Mouse (Mus musculus): ENCODE results near the gene Fcho1. TPM values are rescaled to one million over a fixed set of nuclear protein-coding genes. Genes with fewer than 3 reads are reported as not detected.
A peak's percentile ranks its signal among the peaks of the same experiment; 100 is the strongest.
"Not testable (repeated sequence)": the region's sequence is repeated elsewhere in the genome, so short reads cannot be mapped to it uniquely, and the experiment has no call there.

The Fcho1 gene
- polyA plus RNA-seq, 1 experiment from 2014 or later: 2.5 TPM

DNA sequence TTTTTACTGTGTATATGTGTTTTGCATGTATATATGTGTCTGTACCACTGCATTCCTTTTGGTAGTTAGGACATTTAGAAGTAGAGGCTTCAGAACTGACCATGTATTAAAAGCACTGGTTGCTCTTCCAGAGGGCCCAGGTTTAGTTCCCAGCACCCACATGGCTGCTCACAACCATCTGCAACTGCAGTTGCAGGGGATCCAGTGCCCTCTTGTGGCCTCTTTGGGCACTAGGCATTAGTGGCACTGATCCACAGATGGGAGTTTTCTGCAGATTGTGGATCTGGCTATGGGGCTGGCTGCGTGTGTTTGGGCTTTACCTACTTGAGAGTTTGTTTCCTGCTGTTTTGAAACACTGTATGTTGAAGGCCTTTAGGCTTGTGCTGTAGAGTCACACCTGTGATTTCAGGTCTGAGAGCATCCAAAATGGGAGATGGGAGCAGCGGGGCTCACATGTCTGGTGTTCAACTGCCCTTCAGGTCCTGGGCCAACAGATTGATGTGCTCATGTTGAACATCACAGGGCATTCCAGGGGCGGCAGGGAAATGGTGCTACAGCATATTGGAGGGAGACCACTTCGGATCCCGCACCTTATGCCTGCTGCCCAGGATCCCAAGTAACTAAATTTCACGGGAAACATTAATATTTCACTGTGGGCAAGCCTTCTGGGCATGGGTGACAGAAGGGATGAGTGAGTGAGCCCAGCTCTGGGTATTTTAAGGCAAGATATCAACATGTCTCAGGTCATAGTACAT lies 24.0 kb upstream of the Fcho1 start:
- H3K4me2 ChIP-seq (replicated peaks; ENCODE audit: low read depth); H3K36me3 ChIP-seq (ENCODE audit: control insufficient read depth, insufficient read depth); H3K27me3 ChIP-seq (replicated peaks; ENCODE audit: control insufficient read depth, insufficient read depth, low read length); H3K27ac ChIP-seq (ENCODE audit: low read depth, low read length); H3K4me3 ChIP-seq (ENCODE audit: low read depth, low read length); ATAC-seq; H3K9ac ChIP-seq (ENCODE audit: low read depth, low read length); H3K4me1 ChIP-seq (replicated peaks; ENCODE audit: control insufficient read depth, insufficient read depth, low read length); H3K9me3 ChIP-seq (ENCODE audit: control insufficient read depth): not testable (repeated sequence)
- 0 out of 2 replicates have a peak, but pooled peaks have one; percentile 6 for TF ChIP-seq CTCF (IDR thresholded peaks at IDR 0.05; ENCODE audit: low read depth)
- 82% methylated on average over 6 of the region's 6 CpGs for WGBS

DNA sequence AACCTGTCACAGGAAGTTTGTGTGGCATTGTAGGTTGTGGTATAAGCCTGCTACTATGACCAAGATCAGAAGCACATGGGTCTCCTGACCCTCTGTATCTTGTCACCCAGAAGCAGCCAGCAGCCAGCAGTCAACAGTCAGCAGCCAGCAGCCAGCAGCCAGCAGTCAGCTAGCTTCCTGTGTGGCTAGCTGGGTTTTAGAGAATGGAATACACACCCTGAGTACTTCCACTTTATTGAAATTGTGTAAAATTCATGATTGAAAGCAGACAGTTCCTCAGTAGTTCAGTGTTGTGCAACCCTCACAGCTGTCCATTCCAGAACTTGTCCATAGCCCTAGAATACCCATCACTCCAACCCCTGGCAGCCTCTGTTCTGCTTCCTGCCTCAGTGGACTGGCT lies 21.6 kb upstream of the Fcho1 start:
- not testable (repeated sequence) for H3K4me2 ChIP-seq (replicated peaks; ENCODE audit: low read depth); H3K9me3 ChIP-seq (ENCODE audit: control insufficient read depth); H3K4me1 ChIP-seq (replicated peaks; ENCODE audit: control insufficient read depth, insufficient read depth, low read length); H3K27me3 ChIP-seq (replicated peaks; ENCODE audit: control insufficient read depth, insufficient read depth, low read length); H3K9ac ChIP-seq (ENCODE audit: low read depth, low read length); H3K36me3 ChIP-seq (ENCODE audit: control insufficient read depth, insufficient read depth); H3K4me3 ChIP-seq (ENCODE audit: low read depth, low read length); H3K27ac ChIP-seq (ENCODE audit: low read depth, low read length); ATAC-seq

DNA sequence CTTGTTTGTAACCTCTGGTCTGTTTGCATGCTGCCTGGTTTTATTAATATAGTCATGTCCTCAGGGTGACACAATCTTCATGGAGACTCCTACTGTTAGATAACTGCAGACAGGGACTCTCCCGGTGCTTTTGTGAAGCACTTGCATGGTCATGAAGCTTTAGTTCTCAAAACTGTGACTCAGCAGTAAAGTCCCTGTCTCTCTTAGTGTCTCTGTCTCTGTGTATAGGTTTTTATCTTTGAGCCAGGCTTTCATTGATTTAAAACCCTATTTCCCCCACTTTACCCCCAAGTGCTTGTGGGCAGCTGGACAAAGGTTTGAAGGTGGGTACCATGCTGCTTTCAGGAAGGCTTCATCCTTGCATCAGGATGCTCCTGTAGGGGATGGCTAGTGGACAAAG lies 19.8 kb upstream of the Fcho1 start:
- no peak for ATAC-seq
- TF ChIP-seq CTCF (IDR thresholded peaks at IDR 0.05; ENCODE audit: low read depth): no peak
- Histone ChIP-seq H3K36me3 (ENCODE audit: control insufficient read depth, insufficient read depth) (no peaks in the 10 kb centered on the region), H3K9me3 (ENCODE audit: control insufficient read depth) (no peaks in the 10 kb centered on the region), H3K4me1 (replicated peaks; ENCODE audit: control insufficient read depth, insufficient read depth, low read length) (no peaks in the 10 kb centered on the region), H3K4me2 (replicated peaks; ENCODE audit: low read depth) (no peak overlapping the region), H3K27me3 (replicated peaks; ENCODE audit: control insufficient read depth, insufficient read depth, low read length) (no peaks in the 10 kb centered on the region), H3K27ac (ENCODE audit: low read depth, low read length) (no peak overlapping the region), H3K9ac (ENCODE audit: low read depth, low read length) (no peak overlapping the region), H3K4me3 (ENCODE audit: low read depth, low read length) (no peak overlapping the region)
- 81% methylated on average over 1 of the region's 1 CpGs for WGBS

DNA sequence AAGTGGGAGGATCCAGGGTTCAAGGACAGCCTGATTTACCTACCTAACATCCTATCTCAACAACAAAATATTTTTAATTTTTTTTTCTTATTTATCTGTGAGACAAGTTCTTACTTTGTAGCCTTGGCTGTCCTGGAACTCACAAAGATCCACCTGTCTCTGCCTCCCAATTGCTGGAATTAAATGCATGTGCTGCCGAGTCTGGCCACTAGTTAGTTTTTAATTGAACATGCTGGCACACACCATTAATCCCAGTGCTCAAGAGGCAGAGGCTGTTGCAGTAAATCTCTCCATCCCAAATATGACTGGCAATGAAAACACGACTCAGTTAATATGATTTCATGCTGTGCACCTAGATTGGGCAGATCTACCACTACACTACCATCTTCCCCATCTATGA lies 17.3 kb upstream of the Fcho1 start:
- no peak overlapping the region for H3K9ac ChIP-seq (ENCODE audit: low read depth, low read length)
- no peak overlapping the region for H3K4me3 ChIP-seq (ENCODE audit: low read depth, low read length)
- WGBS: 71% methylated on average over 2 of the region's 2 CpGs
- no peak for ATAC-seq
- H3K4me2 ChIP-seq (replicated peaks; ENCODE audit: low read depth): no peak overlapping the region
- no peaks in the 10 kb centered on the region for H3K4me1 ChIP-seq (replicated peaks; ENCODE audit: control insufficient read depth, insufficient read depth, low read length)
- no peaks in the 10 kb centered on the region for H3K27me3 ChIP-seq (replicated peaks; ENCODE audit: control insufficient read depth, insufficient read depth, low read length)
- no peak for TF ChIP-seq CTCF (IDR thresholded peaks at IDR 0.05; ENCODE audit: low read depth)
- H3K36me3 ChIP-seq (ENCODE audit: control insufficient read depth, insufficient read depth): no peaks in the 10 kb centered on the region
- H3K27ac ChIP-seq (ENCODE audit: low read depth, low read length): no peak overlapping the region
- H3K9me3 ChIP-seq (ENCODE audit: control insufficient read depth): no peaks in the 10 kb centered on the region

DNA sequence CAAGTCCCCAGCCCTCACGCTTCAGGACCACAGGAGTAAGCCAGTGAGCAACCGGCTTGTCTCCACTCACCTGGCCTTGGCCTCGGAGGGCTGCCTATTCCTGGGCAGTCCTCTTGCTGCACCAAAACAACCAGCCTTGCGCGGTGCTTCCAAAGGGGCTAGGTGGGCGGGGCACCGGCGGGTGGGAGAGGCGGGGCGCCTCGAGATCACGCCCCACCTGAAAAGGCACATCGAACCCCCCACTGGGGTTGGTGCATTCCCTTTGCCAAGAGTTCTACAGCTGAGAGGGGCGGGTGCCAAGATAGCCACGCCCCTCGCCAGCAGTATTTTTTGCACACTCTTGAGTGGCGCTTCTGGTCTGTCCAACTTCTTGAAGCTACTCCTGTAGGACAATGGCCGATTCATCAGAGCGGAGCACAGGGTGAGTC lies 16.2 kb upstream of the Fcho1 start:
- Histone ChIP-seq H3K4me2 (replicated peaks; ENCODE audit: low read depth) (peak overlapping the region; percentile 57), H3K9me3 (ENCODE audit: control insufficient read depth) (no peaks in the 10 kb centered on the region), H3K9ac (ENCODE audit: low read depth, low read length) (no peak overlapping the region), H3K4me3 (ENCODE audit: low read depth, low read length) (peak overlapping the region; percentile 20; the same call in 1 of the 2 replicates), H3K27me3 (replicated peaks; ENCODE audit: control insufficient read depth, insufficient read depth, low read length) (no peaks in the 10 kb centered on the region), H3K36me3 (ENCODE audit: control insufficient read depth, insufficient read depth) (no peaks in the 10 kb centered on the region), H3K4me1 (replicated peaks; ENCODE audit: control insufficient read depth, insufficient read depth, low read length) (no peaks in the 10 kb centered on the region), H3K27ac (ENCODE audit: low read depth, low read length) (no peak overlapping the region)
- WGBS: 3% methylated on average over 19 of the region's 19 CpGs
- no peak for TF ChIP-seq CTCF (IDR thresholded peaks at IDR 0.05; ENCODE audit: low read depth)
- ATAC-seq: no peak; the same call in 1 of the 2 replicates

DNA sequence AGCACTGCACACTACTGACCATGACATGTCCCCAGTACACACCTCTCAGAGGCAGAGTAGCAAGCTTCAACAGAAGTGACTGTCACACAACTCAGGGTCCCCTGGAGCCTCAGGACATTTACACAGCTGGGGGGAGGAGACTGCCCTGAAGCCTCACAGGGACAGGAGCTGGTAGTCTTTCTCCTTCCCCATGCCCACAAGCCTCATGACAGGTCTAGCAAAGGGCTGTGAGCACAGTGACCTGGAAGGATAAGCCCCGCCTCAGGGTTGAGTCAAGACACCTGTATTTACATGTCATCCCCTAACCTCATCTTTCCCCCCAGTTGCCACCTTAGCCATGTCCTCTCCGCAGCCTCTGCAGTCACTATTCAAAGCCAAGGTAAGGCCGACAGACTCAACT lies 15.7 kb upstream of the Fcho1 start:
- ATAC-seq: no peak

DNA sequence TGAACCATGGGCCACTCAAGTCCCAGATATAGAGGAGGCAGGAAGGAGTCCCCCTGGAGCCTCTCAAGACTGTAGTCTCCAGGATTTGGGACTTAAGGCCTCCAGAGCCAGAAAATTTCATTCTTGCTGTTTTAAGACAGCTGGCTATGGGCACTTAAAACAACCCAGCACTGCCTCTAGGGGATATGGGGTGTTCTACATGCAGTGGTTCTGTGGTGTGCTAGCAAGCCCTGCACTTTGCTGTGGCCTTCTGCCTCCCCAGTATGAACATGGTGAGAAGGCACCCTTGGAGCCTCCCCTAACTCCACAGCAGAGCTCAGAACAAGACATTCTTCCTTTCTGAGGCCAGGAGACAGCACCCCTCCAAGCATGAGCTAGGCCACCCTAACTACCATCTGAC lies 12.8 kb upstream of the Fcho1 start:
- H3K27ac ChIP-seq (ENCODE audit: low read depth, low read length); H3K4me1 ChIP-seq (replicated peaks; ENCODE audit: control insufficient read depth, insufficient read depth, low read length); H3K4me3 ChIP-seq (ENCODE audit: low read depth, low read length); H3K9me3 ChIP-seq (ENCODE audit: control insufficient read depth); H3K36me3 ChIP-seq (ENCODE audit: control insufficient read depth, insufficient read depth); H3K4me2 ChIP-seq (replicated peaks; ENCODE audit: low read depth); H3K27me3 ChIP-seq (replicated peaks; ENCODE audit: control insufficient read depth, insufficient read depth, low read length); ATAC-seq; H3K9ac ChIP-seq (ENCODE audit: low read depth, low read length): not testable (repeated sequence)

More for the DNA sequence above, 15.7 kb upstream of the Fcho1 start:
- Histone ChIP-seq H3K4me2 (replicated peaks; ENCODE audit: low read depth) (peak overlapping the region; percentile 57), H3K27me3 (replicated peaks; ENCODE audit: control insufficient read depth, insufficient read depth, low read length) (no peaks in the 10 kb centered on the region), H3K4me1 (replicated peaks; ENCODE audit: control insufficient read depth, insufficient read depth, low read length) (no peaks in the 10 kb centered on the region), H3K36me3 (ENCODE audit: control insufficient read depth, insufficient read depth) (no peaks in the 10 kb centered on the region), H3K9me3 (ENCODE audit: control insufficient read depth) (no peaks in the 10 kb centered on the region), H3K27ac (ENCODE audit: low read depth, low read length) (no peak overlapping the region), H3K4me3 (ENCODE audit: low read depth, low read length) (peak overlapping the region; percentile 20; the same call in 1 of the 2 replicates), H3K9ac (ENCODE audit: low read depth, low read length) (no peak overlapping the region)
- WGBS: 45% methylated on average over 3 of the region's 3 CpGs
- no peak for TF ChIP-seq CTCF (IDR thresholded peaks at IDR 0.05; ENCODE audit: low read depth)

All from intestine, postnatal 0 days (tissue).